Mouse (Mus musculus) stomach, postnatal 0 days (tissue): Measurements from ENCODE around the gene Carm1. TPM values are rescaled to one million over a fixed set of nuclear protein-coding genes. Genes with fewer than 3 reads are reported as not detected.
A peak's percentile ranks its signal among the peaks of the same experiment; 100 is the strongest.

ENCODE experiments used
- ATAC-seq: fragments of 200-750 bp; cut with Nextera tagmentation; 2 replicates; pipeline ENCODE4 v1.8.0; 2017; ENCODE audit not compliant: low FRiP score, low TSS enrichment
- DNase-seq: peaks from one replicate; pipeline ENCODE4 v3.0.0-alpha.2; 2016; ENCODE audit warnings: low spot score
- H3K27ac ChIP-seq: fragments of 300-500 bp; sonication (generic); replicated peaks from 2 replicates; pipeline ENCODE4 v1.5.1; 2014; ENCODE audit warnings: mild to moderate bottlenecking, control low read depth
- H3K27me3 ChIP-seq: fragments of 300-500 bp; sonication (generic); 2 replicates; pipeline ENCODE4 v1.6.1; 2014; ENCODE audit warnings: low read length; ENCODE audit not compliant: control insufficient read depth, insufficient read depth
- H3K36me3 ChIP-seq: fragments of 300-500 bp; sonication (generic); 2 replicates; pipeline ENCODE4 v1.6.1; 2014; ENCODE audit warnings: low read length, mixed read lengths; ENCODE audit not compliant: control insufficient read depth, insufficient read depth
- H3K4me1 ChIP-seq: fragments of 300-500 bp; sonication (generic); replicated peaks from 2 replicates; pipeline ENCODE4 v1.6.1; 2014; ENCODE audit warnings: antibody characterized with exemption; ENCODE audit not compliant: control insufficient read depth, insufficient read depth
- H3K4me2 ChIP-seq: fragments of 300-500 bp; sonication (generic); replicated peaks from 2 replicates; pipeline ENCODE4 v1.6.1; 2014; ENCODE audit warnings: low read depth, mild to moderate bottlenecking, control low read depth, moderate library complexity
- H3K4me3 ChIP-seq: fragments of 300-500 bp; sonication (generic); 2 replicates; pipeline ENCODE4 v1.5.1; 2014; ENCODE audit warnings: low read depth, low read length, control low read depth
- H3K9ac ChIP-seq: fragments of 300-500 bp; sonication (generic); 2 replicates; pipeline ENCODE4 v1.6.1; 2014; ENCODE audit warnings: mild to moderate bottlenecking, low read length, control low read depth, mixed read lengths
- H3K9me3 ChIP-seq: fragments of 300-500 bp; sonication (generic); 2 replicates; pipeline ENCODE4 v1.6.1; 2016; ENCODE audit warnings: low read length; ENCODE audit not compliant: control insufficient read depth
- CTCF ChIP-seq: IDR thresholded peaks from 2 replicates; pipeline ENCODE4 v1.5.1; 2016; ENCODE audit warnings: antibody characterized with exemption, low read depth, mild to moderate bottlenecking, moderate library complexity
- EP300 ChIP-seq: optimal IDR thresholded peaks from 2 replicates; pipeline ENCODE3; 2016; ENCODE audit warnings: antibody characterized with exemption
- WGBS: fragments of 180-500 bp; shearing (Covaris S2); extraction: QIAGEN DNeasy Blood & Tissue Kit; methylation state at CpG from one replicate; pipeline ENCODE4 v1.1.7; 2014; 5-methylcytosine and 5-hydroxymethylcytosine counted together
- polyA plus RNA-seq: library from polyadenylated mRNA; unstranded; fragments of >200 nt; fragmentation: Nextera tagmentation; extraction: Ambion mirVana; gene quantifications from 2 replicates; pipeline ENCODE4 v1.2.1, GENCODE M21; 2015

Carm1 gene
- polyA plus RNA-seq, 1 experiment from 2014 or later, result 12.0 TPM

GRCm38 (mm10) chr9:21605865-21606264 is 59.2 kb downstream of the Carm1 start:
- Histone ChIP-seq H3K4me1 (no peaks in the 10 kb centered on the region), H3K4me3 (no peak overlapping the region), H3K36me3 (no peaks in the 10 kb centered on the region), H3K27ac (no peak overlapping the region), H3K27me3 (no peaks in the 10 kb centered on the region), H3K9me3 (no peaks in the 10 kb centered on the region), H3K9ac (no peak overlapping the region), H3K4me2 (no peak overlapping the region)
- 77% methylated on average over 5 of the region's 5 CpGs for WGBS
- no peak for DNase-seq
- TF ChIP-seq CTCF (no peak), EP300 (no peak)
- no peak for ATAC-seq

- H3K9ac ChIP-seq, result no peak overlapping the region
- WGBS, result 79% methylated on average over 1 of the region's 1 CpGs
These were observed 60.0 kb downstream of the Carm1 start for GRCm38 (mm10) chr9:21606648-21607047.

GRCm38 (mm10) chr9:21609861-21610260 is 63.2 kb downstream of the Carm1 start:
- DNase-seq, result no peak
- no peak overlapping the region for H3K4me2 ChIP-seq
- TF ChIP-seq EP300 (no peak), CTCF (no peak)
- WGBS, result 91% methylated on average over 1 of the region's 1 CpGs
- no peaks in the 10 kb centered on the region for H3K27me3 ChIP-seq
- H3K9ac ChIP-seq, result no peak overlapping the region
- H3K4me3 ChIP-seq, result no peak overlapping the region
- no peaks in the 10 kb centered on the region for H3K36me3 ChIP-seq
- ATAC-seq, result peak; percentile 80
- no peaks in the 10 kb centered on the region for H3K4me1 ChIP-seq
- no peak overlapping the region for H3K27ac ChIP-seq
- no peaks in the 10 kb centered on the region for H3K9me3 ChIP-seq

More at GRCm38 (mm10) chr9:21606648-21607047, 60.0 kb downstream of the Carm1 start:
- Histone ChIP-seq H3K27ac (no peak overlapping the region), H3K9me3 (no peaks in the 10 kb centered on the region), H3K4me1 (no peaks in the 10 kb centered on the region), H3K4me3 (no peak overlapping the region), H3K4me2 (no peak overlapping the region), H3K27me3 (no peaks in the 10 kb centered on the region), H3K36me3 (no peaks in the 10 kb centered on the region)
- DNase-seq (no peak), ATAC-seq (no peak)
- no peak for TF ChIP-seq CTCF
- no peak for TF ChIP-seq EP300

- ATAC-seq, result no peak
These were observed 68.3 kb downstream of the Carm1 start for GRCm38 (mm10) chr9:21614864-21615616.

GRCm38 (mm10) chr9:21615617-21616231 is 69.0 kb downstream of the Carm1 start, which contains the start of gene Smarca4:
Smarca4 (plus strand) TSS chr9:21616169.
- peak within 1 kb of the TSS; percentile 94 for H3K9ac ChIP-seq
- peak within 1 kb of the TSS; percentile 98 for H3K27ac ChIP-seq
- 1% methylated on average over 37 of the region's 45 CpGs for WGBS
- H3K4me1 ChIP-seq, result no peaks in the 10 kb centered on the region; the same call in 1 of the 2 replicates
- TF ChIP-seq EP300, result no peak
- no peak; the same call in 1 of the 2 replicates for TF ChIP-seq CTCF
- H3K9me3 ChIP-seq, result no peaks in the 10 kb centered on the region
- DNase-seq, result peak; percentile 99
- no peaks in the 10 kb centered on the region for H3K27me3 ChIP-seq
- H3K4me2 ChIP-seq, result peak within 1 kb of the TSS; percentile 64
- peak; percentile 96 for ATAC-seq
- H3K4me3 ChIP-seq, result peak within 1 kb of the TSS; percentile 84
- H3K36me3 ChIP-seq, result no peaks in the 10 kb centered on the region

More at GRCm38 (mm10) chr9:21614864-21615616, 68.3 kb downstream of the Carm1 start:
- Histone ChIP-seq H3K27me3 (no peaks in the 10 kb centered on the region), H3K27ac (peak overlapping the region; percentile 98), H3K4me2 (peak overlapping the region; percentile 64), H3K4me1 (no peaks in the 10 kb centered on the region; the same call in 1 of the 2 replicates), H3K36me3 (no peaks in the 10 kb centered on the region), H3K9ac (peak overlapping the region; percentile 67), H3K9me3 (no peaks in the 10 kb centered on the region), H3K4me3 (peak overlapping the region; percentile 84)
- no peak for TF ChIP-seq EP300
- no peak for TF ChIP-seq CTCF
- DNase-seq, result no peak
- 66% methylated on average over 15 of the region's 15 CpGs for WGBS
